Mouse (Mus musculus) spleen, adult 2 months (tissue): ENCODE data around the gene Cdk2ap1. TPM values are rescaled to one million over a fixed set of nuclear protein-coding genes. Genes with fewer than 3 reads are reported as not detected.
"Not testable (repeated sequence)": the region's sequence is repeated elsewhere in the genome, so short reads cannot be mapped to it uniquely, and the experiment has no call there.

ENCODE experiments used
- DNase-seq, 2 experiments: peaks; one replicate each; pipeline versions ENCODE4 v3.0.0 to v3.0.0-alpha.2; 2012 to 2021; ENCODE audit warnings: low spot score in 2 of 2, low read depth in 1 of 2
- H3K27ac ChIP-seq: fragments of 200-500 bp; 2 replicates; pipeline ENCODE4 v1.5.1; 2012; ENCODE audit warnings: low read length, inconsistent platforms; ENCODE audit not compliant: insufficient read depth
- H3K27me3 ChIP-seq: fragments of 200-500 bp; 2 replicates; pipeline ENCODE4 v1.6.1; 2012; ENCODE audit warnings: mild to moderate bottlenecking, moderate library complexity, low read length, inconsistent platforms; ENCODE audit not compliant: control insufficient read depth, insufficient read depth
- H3K36me3 ChIP-seq: fragments of 200-500 bp; 2 replicates; pipeline ENCODE4 v1.6.1; 2012; ENCODE audit warnings: mild to moderate bottlenecking, low read length, inconsistent platforms; ENCODE audit not compliant: control insufficient read depth, insufficient read depth
- H3K4me1 ChIP-seq: fragments of 200-500 bp; 2 replicates; pipeline ENCODE4 v1.6.1; 2011; ENCODE audit warnings: inconsistent platforms; ENCODE audit not compliant: control insufficient read depth, insufficient read depth, insufficient read length
- H3K4me3 ChIP-seq: fragments of 200-500 bp; 2 replicates; pipeline ENCODE4 v1.5.1; 2011; ENCODE audit warnings: mild to moderate bottlenecking, inconsistent platforms; ENCODE audit not compliant: insufficient read depth, insufficient read length; ENCODE audit errors: extremely low read depth
- CTCF ChIP-seq: fragments of 200-500 bp; IDR thresholded peaks from 2 replicates; pipeline ENCODE4 v1.5.1; 2011; ENCODE audit warnings: mild to moderate bottlenecking, inconsistent platforms; ENCODE audit not compliant: insufficient read depth, insufficient read length, insufficient replicate concordance; ENCODE audit errors: extremely low read depth
- POLR2A ChIP-seq: fragments of 200-500 bp; IDR thresholded peaks from 2 replicates; pipeline ENCODE4 v1.6.1; 2011; ENCODE audit warnings: low read depth, low read length, inconsistent platforms
- WGBS: fragments of 180-500 bp; shearing (Covaris S2); methylation state at CpG from one replicate; pipeline ENCODE4 v1.1.7; 2018; 5-methylcytosine and 5-hydroxymethylcytosine counted together
- polyA plus RNA-seq: library from polyadenylated mRNA; depleted of rRNA; stranded (reverse); fragments of >200 nt; gene quantifications from 2 replicates; pipeline ENCODE4 v1.2.3, GENCODE M21; 2012

Gene Cdk2ap1
- polyA plus RNA-seq, 1 experiment: 60.4 TPM

- Histone ChIP-seq H3K4me3 (peak overlapping the region; percentile 81; the same call in 1 of the 2 replicates), H3K4me1 (peaks cover 28% of the 10 kb centered on the region), H3K27me3 (no peaks in the 10 kb centered on the region), H3K27ac (peak overlapping the region; percentile 5; the same call in 1 of the 2 replicates), H3K36me3 (peaks cover 13% of the 10 kb centered on the region)
- TF ChIP-seq CTCF: no peak
- TF ChIP-seq POLR2A: no peak
- peak; percentile 19 to 42 for DNase-seq
- 9% methylated on average over 30 of the region's 30 CpGs for WGBS
Observed at GRCm38 (mm10) chr5:124352141-124352920, 10.6 kb downstream of the Cdk2ap1 start.

GRCm38 (mm10) chr5:124351604-124352003 lies 11.3 kb downstream of the Cdk2ap1 start:
- Histone ChIP-seq H3K27me3 (no peaks in the 10 kb centered on the region), H3K27ac (peak overlapping the region; percentile 8; the same call in 1 of the 2 replicates), H3K4me3 (no peak overlapping the region), H3K4me1 (peaks cover 28% of the 10 kb centered on the region), H3K36me3 (peaks cover 13% of the 10 kb centered on the region)
- DNase-seq: no peak
- TF ChIP-seq CTCF (no peak), POLR2A (no peak)
- whole genome bisulfite sequencing: 68% methylated on average over 3 of the region's 3 CpGs

DNA sequence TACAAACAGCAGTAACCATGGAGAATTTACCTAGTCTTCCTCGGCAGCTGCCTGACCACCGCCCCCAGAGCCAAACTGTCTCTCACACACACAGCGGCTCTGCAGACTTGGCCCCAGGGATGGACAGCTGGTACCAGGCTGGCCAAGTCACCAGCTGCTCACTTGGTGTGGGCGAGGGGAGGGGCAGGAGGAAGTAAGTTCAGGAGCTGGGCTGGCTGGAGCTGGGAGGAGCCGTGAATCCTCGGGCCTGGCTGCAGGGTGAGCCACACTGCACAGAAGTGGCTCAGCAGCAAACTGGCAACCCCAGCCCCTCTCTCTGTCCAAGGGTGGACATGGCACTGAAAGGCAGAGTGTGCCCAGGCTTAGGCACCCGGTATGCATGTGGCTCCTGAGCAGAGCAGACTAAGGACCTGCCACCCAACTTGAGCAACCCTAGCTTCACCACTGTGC lies 11.7 kb downstream of the Cdk2ap1 start:
- Histone ChIP-seq H3K4me1 (peaks cover 28% of the 10 kb centered on the region), H3K27ac (peak overlapping the region; percentile 8; the same call in 1 of the 2 replicates), H3K4me3 (no peak overlapping the region), H3K36me3 (peaks cover 17% of the 10 kb centered on the region), H3K27me3 (no peaks in the 10 kb centered on the region)
- DNase-seq: no peak
- TF ChIP-seq CTCF (no peak), POLR2A (no peak)
- WGBS: 39% methylated on average over 7 of the region's 7 CpGs

GRCm38 (mm10) chr5:124350350-124350749 lies 12.5 kb downstream of the Cdk2ap1 start:
- Histone ChIP-seq H3K27ac (0 out of 2 replicates have a peak overlapping the region, but pooled peaks have one; percentile 8), H3K4me1 (peaks cover 28% of the 10 kb centered on the region), H3K27me3 (no peaks in the 10 kb centered on the region), H3K36me3 (peaks cover 19% of the 10 kb centered on the region), H3K4me3 (no peak overlapping the region)
- 66% methylated on average over 2 of the region's 2 CpGs for WGBS
- no peak for DNase-seq
- TF ChIP-seq CTCF (no peak), POLR2A (no peak)

GRCm38 (mm10) chr5:124349196-124349595 lies 13.7 kb downstream of the Cdk2ap1 start:
- H3K4me1 ChIP-seq: peaks cover 26% of the 10 kb centered on the region
- H3K27ac ChIP-seq: no peak overlapping the region
- DNase-seq: no peak
- no peaks in the 10 kb centered on the region for H3K27me3 ChIP-seq
- WGBS: 98% methylated on average over 17 of the region's 17 CpGs
- no peak overlapping the region for H3K4me3 ChIP-seq
- peaks cover 22% of the 10 kb centered on the region for H3K36me3 ChIP-seq
- TF ChIP-seq POLR2A: no peak
- no peak for TF ChIP-seq CTCF

GRCm38 (mm10) chr5:124342897-124343296 lies 20.0 kb downstream of the Cdk2ap1 start:
- WGBS: 89% methylated on average over 8 of the region's 8 CpGs
- H3K27ac ChIP-seq: no peak overlapping the region
- DNase-seq: no peak
- H3K4me1 ChIP-seq: no peaks in the 10 kb centered on the region
- no peak overlapping the region for H3K4me3 ChIP-seq
- H3K27me3 ChIP-seq: no peaks in the 10 kb centered on the region
- TF ChIP-seq CTCF: no peak
- no peak for TF ChIP-seq POLR2A
- H3K36me3 ChIP-seq: peaks cover 9% of the 10 kb centered on the region

DNA sequence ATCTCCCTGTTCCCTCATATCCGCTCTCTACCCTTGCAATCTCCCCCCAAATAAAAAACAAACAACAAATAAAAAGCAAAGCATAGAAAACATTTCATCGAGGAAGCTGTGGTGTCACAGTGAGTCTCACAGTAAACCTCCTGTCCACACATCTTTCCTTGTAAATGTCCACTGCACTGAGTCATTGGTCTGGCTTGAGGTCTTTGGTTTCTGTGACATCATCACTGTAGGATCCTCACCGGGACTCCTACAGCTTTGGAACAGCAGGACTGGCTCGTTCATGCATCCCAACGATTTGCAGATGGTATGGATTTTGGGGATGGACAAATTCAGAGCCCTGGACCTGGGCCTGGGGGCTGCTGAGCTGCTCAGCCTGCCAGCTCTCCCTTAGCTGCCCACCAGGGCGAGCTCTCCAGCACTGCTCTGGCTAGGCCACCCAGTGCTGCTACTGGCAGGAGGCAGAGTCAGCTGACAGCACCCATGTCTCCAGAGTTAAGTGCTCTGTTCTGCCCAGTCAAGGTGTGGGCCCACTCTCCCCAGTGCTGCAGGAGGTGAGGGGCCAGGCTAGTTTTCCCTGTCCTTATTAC lies 21.0 kb downstream of the Cdk2ap1 start:
- not testable (repeated sequence) for H3K4me3 ChIP-seq, H3K27me3 ChIP-seq, H3K27ac ChIP-seq, H3K4me1 ChIP-seq, H3K36me3 ChIP-seq
- 79% methylated on average over 6 of the region's 6 CpGs for WGBS
- DNase-seq: peak in 1 of 2 experiments; percentile 36
